Mouse (Mus musculus): ENCODE results near the gene Spata2.

GRCm38 (mm10) chr2:167519606-167520252, 27.0 kb upstream of the Spata2 start:
- TF ChIP-seq CTCF (IDR thresholded peaks at IDR 0.05; ENCODE audit: low read depth, low read length) (peak; percentile 46), EP300 (IDR thresholded peaks at IDR 0.05; ENCODE audit: insufficient read depth, low read depth, low read length) (no peak)
